Mouse (Mus musculus) T-helper 1 cell (primary cell): ENCODE data around the gene Pfdn4.

Source experiments
- in situ Hi-C: fragments of 300-600 bp; cut with MboI, MseI; formaldehyde crosslinking; loops from one replicate; pipeline ENCODE4 v1.15.1; 2025; ENCODE audit warnings: high pct_unique_total_duplicates

Pfdn4 gene

GRCm38 (mm10) chr2:170547526-170547925, 51.3 kb downstream of the Pfdn4 start:
- in situ Hi-C loops = no loop called here

GRCm38 (mm10) chr2:170548046-170548445, 51.8 kb downstream of the Pfdn4 start:
- in situ Hi-C loops = no loop called here

- in situ Hi-C loops = no loop called here
Observed at GRCm38 (mm10) chr2:170549146-170549545, 52.9 kb downstream of the Pfdn4 start.

- in situ Hi-C loops = no loop called here
Observed at GRCm38 (mm10) chr2:170550240-170550639, 54.0 kb downstream of the Pfdn4 start.

- in situ Hi-C loops = no loop called here
Observed at GRCm38 (mm10) chr2:170552088-170552487, 55.9 kb downstream of the Pfdn4 start.

GRCm38 (mm10) chr2:170563956-170564855, 68.0 kb downstream of the Pfdn4 start:
- in situ Hi-C loops = no loop called here

- in situ Hi-C loops = no loop called here
Observed at GRCm38 (mm10) chr2:170564995-170565394, 68.8 kb downstream of the Pfdn4 start.
